Mouse (Mus musculus): Measurements from ENCODE around the gene Ddi2.

DNA sequence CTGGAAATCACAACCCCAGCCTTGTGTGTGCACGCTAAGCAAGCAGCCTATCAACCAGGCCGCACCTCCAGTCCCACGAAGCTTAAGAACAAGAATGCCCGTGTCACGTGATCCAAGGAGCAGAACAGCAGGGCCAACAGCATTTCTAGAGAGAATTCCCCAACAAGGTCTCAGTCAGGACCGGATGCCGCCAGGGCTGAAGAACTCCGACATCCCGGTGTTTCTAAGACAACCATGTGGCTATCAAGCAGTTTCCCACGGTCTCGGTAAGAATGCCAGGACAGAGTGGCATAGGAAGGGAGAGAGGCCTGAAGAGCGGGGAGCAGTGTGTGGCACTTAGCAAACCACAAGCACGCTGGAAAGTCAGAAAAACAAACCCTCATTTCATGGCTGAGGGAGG is 69.4 kb downstream of the Ddi2 start:
- TF ChIP-seq CTCF (IDR thresholded peaks at IDR 0.05; ENCODE audit: low read depth) (no peak), EP300 (IDR thresholded peaks at IDR 0.05; ENCODE audit: low read depth) (no peak)

Data from liver, postnatal 0 days (tissue).